Mouse (Mus musculus) adrenal gland, adult 2 months (tissue): ENCODE data around the gene Fam69b. TPM values are rescaled to one million over a fixed set of nuclear protein-coding genes. Genes with fewer than 3 reads are reported as not detected.

Experiments used
- DNase-seq: peaks from one replicate; pipeline ENCODE4 v3.0.0; 2021
- long read RNA-seq: library from polyadenylated mRNA; stranded (forward); transcript quantifications from one replicate; pipeline ENCODE4 v2.0.0, GENCODE M21; 2021
- polyA plus RNA-seq: library from polyadenylated mRNA; depleted of rRNA; stranded (reverse); fragments of >200 nt; gene quantifications from 2 replicates; pipeline ENCODE4 v1.2.3, GENCODE M21; 2012; rRNA removed
- total RNA-seq, 2 experiments: library from RNA; stranded (reverse); gene quantifications; 2 replicates each; pipeline ENCODE4 v1.2.3; 2021

Gene Fam69b
- total RNA-seq (10 to 100 TPM in 1 of 2 experiments, 1 to 10 TPM in 1; 6.9 to 15.7 TPM), polyA plus RNA-seq (21.8 and 33.4 TPM in 2 replicates)
- long read RNA-seq, transcript Fam69b-201 (5 exons, 1,622 nt): major isoform, 31 of 38 reads
- long read RNA-seq, partial matches to known transcripts: 1 of 38 reads
- long read RNA-seq, other reads (novel, unspliced or antisense): 6 of 38 reads

DNA sequence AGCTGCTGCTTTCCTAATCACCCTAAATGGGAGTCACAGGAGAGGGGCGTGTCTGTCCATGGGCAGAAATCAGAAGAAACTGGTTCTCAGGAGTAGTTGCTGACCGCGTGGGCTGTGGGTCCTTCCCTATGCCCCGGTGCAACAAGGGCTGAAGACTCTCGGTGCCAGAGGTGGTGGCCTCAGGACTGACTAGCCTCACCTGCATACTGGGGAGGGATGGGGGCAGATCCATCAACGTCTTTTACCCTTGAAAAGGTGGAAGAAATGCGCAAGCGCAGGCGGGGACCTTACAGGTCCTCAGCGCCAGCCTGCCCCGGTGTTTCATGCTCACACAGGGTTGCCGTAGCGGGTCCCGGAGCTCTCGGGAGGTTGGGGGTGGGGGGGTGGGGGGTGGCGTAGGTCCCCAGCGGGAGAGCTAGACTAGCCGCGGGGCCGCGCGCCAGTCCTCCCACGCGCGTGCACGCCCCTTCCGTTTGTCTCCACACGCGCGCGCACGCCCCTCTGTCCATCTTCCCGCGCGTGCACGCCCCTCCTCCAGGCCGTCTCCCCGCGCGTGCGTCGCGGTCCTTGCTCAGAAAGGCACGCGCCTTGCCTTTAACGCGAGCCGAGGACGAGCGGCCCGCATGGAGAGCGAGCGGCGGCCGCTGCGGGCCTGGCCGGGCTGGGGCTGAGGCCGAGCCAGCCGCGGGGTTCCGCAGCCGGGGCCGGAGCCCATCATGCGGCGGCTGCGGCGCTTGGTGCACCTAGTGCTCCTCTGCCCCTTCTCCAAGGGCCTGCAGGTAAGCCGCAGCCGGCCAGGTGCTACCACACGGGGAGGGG lies at the start of gene Fam69b:
Gene Fam69b, plus strand, starts transcription at position 537 of the 819 bp plus-strand sequence.
- peak; percentile 84 for DNase-seq

- no peak for DNase-seq
Measured at GRCm38 (mm10) chr2:26579714-26580113, 48.5 kb upstream of the Fam69b start, which contains the start of gene Egfl7. Gene Egfl7, plus strand, starts transcription at chr2:26580014.

- DNase-seq: peak; percentile 50
Measured at GRCm38 (mm10) chr2:26580751-26581150, 47.5 kb upstream of the Fam69b start.

- DNase-seq: peak; percentile 52
Measured at GRCm38 (mm10) chr2:26582203-26582602, 46.1 kb upstream of the Fam69b start.

DNA sequence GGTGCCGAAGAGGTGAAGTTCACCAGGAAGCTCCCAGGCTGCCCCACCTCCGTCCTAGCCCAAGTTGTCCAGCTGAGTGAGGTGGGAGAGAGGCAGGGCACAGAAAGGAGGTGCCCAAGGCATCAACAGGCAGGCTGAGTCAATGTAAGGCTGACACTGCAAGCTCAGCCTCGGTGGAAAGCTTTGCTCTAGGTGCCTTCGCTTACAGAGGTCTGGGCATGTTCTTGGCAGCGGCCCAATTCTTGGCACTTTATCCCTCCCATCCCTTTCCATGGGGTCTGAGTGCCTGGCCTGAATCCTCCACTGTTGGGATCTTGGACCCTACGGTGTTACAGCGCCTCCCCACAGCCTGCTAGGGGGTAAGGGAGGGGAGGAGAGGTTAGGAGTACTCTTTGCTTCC lies 45.5 kb upstream of the Fam69b start:
- DNase-seq: no peak

GRCm38 (mm10) chr2:26583640-26584039 lies 44.6 kb upstream of the Fam69b start:
- peak; percentile 80 for DNase-seq

DNA sequence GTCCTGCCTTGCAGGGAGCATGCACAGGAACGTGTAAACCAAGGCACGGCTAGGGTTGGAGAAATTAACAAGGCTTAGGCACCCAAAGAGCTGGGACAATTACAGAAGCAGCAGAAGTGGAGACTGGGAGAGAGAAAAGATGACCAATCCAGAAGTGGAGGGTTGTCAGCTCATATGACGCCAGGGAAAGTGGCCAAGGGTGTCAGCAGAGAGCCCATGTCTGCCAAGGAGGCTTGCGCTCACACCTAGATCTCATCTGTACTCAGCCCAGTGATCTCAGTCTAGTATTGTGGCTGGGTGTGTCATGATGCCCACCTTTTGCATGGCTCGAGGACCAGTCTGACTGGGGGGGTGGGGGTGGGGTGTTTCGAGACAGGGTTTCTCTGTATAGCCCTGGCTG lies 42.5 kb upstream of the Fam69b start:
- DNase-seq: no peak

GRCm38 (mm10) chr2:26586294-26587043 lies 41.8 kb upstream of the Fam69b start, which contains the start of gene Gm20532:
Gene Gm20532, plus strand, starts transcription at chr2:26586639.
- DNase-seq: peak; percentile 76

- no peak for DNase-seq
Measured at GRCm38 (mm10) chr2:26587044-26587405, 41.2 kb upstream of the Fam69b start.

GRCm38 (mm10) chr2:26588573-26588972 lies 39.7 kb upstream of the Fam69b start:
- DNase-seq: peak; percentile 27

DNA sequence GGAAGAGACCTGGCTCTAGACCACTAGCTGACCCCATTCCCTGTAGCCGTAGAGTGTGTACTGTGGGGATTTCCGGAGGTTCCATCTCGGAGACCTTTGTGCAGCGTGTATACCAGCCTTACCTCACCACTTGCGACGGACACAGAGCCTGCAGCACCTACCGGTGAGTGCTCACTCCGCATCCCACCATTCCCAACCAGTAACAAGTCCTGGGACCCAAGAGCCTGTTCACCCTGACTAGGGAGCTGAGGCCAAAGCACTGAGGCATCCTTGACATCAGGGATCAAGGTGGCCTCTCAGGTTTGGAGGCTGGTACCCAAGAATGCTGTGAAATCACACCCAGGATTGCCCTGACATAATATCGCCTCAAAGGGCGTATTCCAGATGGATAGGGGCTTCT lies 39.0 kb upstream of the Fam69b start:
- no peak for DNase-seq

- peak; percentile 36 for DNase-seq
Measured at GRCm38 (mm10) chr2:26590282-26590681, 38.0 kb upstream of the Fam69b start.

- peak; percentile 35 for DNase-seq
Measured at GRCm38 (mm10) chr2:26590962-26591361, 37.3 kb upstream of the Fam69b start.

GRCm38 (mm10) chr2:26591416-26591815 lies 36.8 kb upstream of the Fam69b start:
- DNase-seq: peak; percentile 31

- DNase-seq: no peak
Measured at GRCm38 (mm10) chr2:26593211-26594021, 34.8 kb upstream of the Fam69b start.

GRCm38 (mm10) chr2:26594022-26594346 lies 34.3 kb upstream of the Fam69b start:
- peak; percentile 67 for DNase-seq

- no peak for DNase-seq
Measured at GRCm38 (mm10) chr2:26594461-26594933, 33.8 kb upstream of the Fam69b start.

DNA sequence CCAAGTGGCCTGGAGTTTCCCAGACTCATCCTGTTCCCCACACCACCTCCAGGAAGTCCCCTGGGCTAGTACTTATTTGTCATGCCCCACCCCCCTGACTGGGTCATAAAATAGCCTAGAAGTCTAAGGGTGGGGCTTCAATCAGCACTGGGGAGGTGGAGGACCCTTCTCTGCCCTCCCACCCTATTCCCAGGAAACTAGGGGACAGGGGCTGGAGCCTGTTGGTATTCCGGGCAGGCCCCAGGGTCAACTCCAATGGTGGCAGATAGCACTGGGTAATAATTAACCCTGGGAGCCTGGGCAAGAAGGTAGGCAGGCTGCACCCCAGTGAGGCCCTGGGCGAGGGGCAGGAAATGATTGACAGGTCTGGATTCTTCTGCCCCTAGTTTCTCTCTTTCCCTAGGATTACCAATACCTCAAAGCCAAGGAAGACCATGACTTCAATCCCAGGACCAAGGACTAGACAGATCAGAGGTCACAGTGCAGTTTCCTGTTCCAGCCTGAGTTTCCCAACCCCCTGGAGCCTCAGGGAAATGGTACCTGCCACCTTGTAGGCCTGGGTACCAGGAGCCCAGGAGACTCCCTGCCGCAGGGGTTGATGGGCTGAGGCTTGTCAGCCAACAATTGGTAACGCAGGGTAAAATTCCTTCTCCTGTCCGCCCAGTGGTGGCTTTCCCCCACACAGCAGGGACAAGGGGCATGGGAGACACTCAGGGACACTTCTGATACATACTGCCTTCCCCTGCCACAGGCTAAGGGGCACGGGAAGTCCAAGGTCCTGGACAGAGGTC lies 33.1 kb upstream of the Fam69b start:
- DNase-seq: no peak

- no peak for DNase-seq
Measured at GRCm38 (mm10) chr2:26595725-26596435, 32.4 kb upstream of the Fam69b start.

GRCm38 (mm10) chr2:26596898-26597297 lies 31.4 kb upstream of the Fam69b start:
- DNase-seq: no peak
